Mouse (Mus musculus): Measurements from ENCODE around the gene Eml1. TPM values are rescaled to one million over a fixed set of nuclear protein-coding genes. Genes with fewer than 3 reads are reported as not detected.
A peak's percentile ranks its signal among the peaks of the same experiment; 100 is the strongest.

Gene Eml1
- polyA plus RNA-seq, 1 experiment from 2014 or later = 58.4 TPM

GRCm38 (mm10) chr12:108448396-108448795, 77.6 kb downstream of the Eml1 start:
- Histone ChIP-seq H3K27me3 (no peaks in the 10 kb centered on the region), H3K9me3 (no peaks in the 10 kb centered on the region), H3K27ac (no peak overlapping the region), H3K4me3 (no peak overlapping the region), H3K36me3 (no peaks in the 10 kb centered on the region), H3K4me1 (peaks cover 29% of the 10 kb centered on the region), H3K9ac (no peak overlapping the region), H3K4me2 (replicated peaks) (no peak overlapping the region)
- WGBS = 90% methylated on average over 7 of the region's 7 CpGs
- ATAC-seq (ENCODE audit: insufficient number of reproducible peaks, insufficient read depth, low FRiP score, low TSS enrichment) = no peak

DNA sequence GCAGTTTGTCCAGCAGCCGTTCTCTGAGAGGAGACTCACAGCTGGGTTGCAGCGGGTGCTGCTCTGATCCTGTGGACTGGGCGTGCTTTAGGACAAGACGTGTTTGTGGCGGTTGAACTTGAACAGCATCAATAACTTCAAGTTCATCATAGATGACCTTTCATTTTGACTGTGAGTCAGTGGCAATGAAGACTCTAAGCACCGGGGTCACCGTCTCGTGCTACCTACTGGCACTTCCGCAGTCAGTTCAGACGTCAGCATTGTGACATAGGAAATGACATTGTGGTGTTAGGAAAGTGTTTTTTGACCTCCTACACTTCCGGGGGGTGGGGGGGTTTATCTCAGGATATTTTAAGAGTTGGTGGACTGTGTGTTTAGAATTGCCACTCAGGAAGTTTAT, 79.2 kb downstream of the Eml1 start:
- Histone ChIP-seq H3K4me1 (peaks cover 17% of the 10 kb centered on the region), H3K27me3 (no peaks in the 10 kb centered on the region)
- WGBS = 84% methylated on average over 11 of the region's 11 CpGs

DNA sequence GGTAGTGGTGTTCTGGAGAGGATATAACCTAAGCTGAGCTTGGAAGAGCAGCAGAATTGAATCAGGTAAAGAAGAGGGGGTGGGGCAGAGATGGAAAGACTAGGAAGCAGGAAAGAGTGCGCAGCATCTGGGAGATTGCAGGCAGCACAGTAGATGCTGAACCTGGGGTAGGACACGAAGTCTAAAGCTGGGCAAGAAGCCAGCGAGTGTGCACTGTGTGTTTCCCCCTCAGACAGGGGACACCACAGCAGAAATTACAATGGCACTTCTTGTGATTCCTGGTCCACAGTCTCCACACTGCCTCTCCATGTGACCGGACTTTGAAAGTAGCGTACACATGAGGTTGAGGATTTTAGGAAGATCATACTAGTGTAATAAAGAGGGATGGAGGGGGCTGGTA, 79.8 kb downstream of the Eml1 start:
- no peaks in the 10 kb centered on the region for H3K27me3 ChIP-seq
- H3K9ac ChIP-seq = no peak overlapping the region
- no peaks in the 10 kb centered on the region for H3K9me3 ChIP-seq
- H3K36me3 ChIP-seq = no peaks in the 10 kb centered on the region
- no peak for ATAC-seq (ENCODE audit: insufficient number of reproducible peaks, insufficient read depth, low FRiP score, low TSS enrichment)
- no peak overlapping the region for H3K4me3 ChIP-seq
- H3K27ac ChIP-seq = no peak overlapping the region
- WGBS = 83% methylated on average over 5 of the region's 5 CpGs
- H3K4me1 ChIP-seq = peaks cover 17% of the 10 kb centered on the region
- no peak overlapping the region for H3K4me2 ChIP-seq (replicated peaks)

More for the DNA sequence above, 79.2 kb downstream of the Eml1 start:
- ATAC-seq (ENCODE audit: insufficient number of reproducible peaks, insufficient read depth, low FRiP score, low TSS enrichment) = no peak
- Histone ChIP-seq H3K9me3 (no peaks in the 10 kb centered on the region), H3K36me3 (no peaks in the 10 kb centered on the region), H3K27ac (no peak overlapping the region), H3K4me2 (replicated peaks) (no peak overlapping the region), H3K9ac (no peak overlapping the region), H3K4me3 (no peak overlapping the region)

GRCm38 (mm10) chr12:108452151-108452874, 81.6 kb downstream of the Eml1 start:
- Histone ChIP-seq H3K36me3 (no peaks in the 10 kb centered on the region), H3K9ac (0 out of 2 replicates have a peak overlapping the region, but pooled peaks have one; percentile 1), H3K4me1 (peaks cover 17% of the 10 kb centered on the region), H3K4me2 (replicated peaks) (no peak overlapping the region), H3K4me3 (no peak overlapping the region), H3K9me3 (no peaks in the 10 kb centered on the region), H3K27me3 (no peaks in the 10 kb centered on the region), H3K27ac (no peak overlapping the region)
- ATAC-seq (ENCODE audit: insufficient number of reproducible peaks, insufficient read depth, low FRiP score, low TSS enrichment) = no peak
- 60% methylated on average over 16 of the region's 16 CpGs for WGBS

GRCm38 (mm10) chr12:108453561-108454044, 82.8 kb downstream of the Eml1 start:
- no peak for ATAC-seq (ENCODE audit: insufficient number of reproducible peaks, insufficient read depth, low FRiP score, low TSS enrichment)
- no peaks in the 10 kb centered on the region for H3K36me3 ChIP-seq
- H3K27me3 ChIP-seq = no peaks in the 10 kb centered on the region
- no peak overlapping the region for H3K9ac ChIP-seq
- H3K4me1 ChIP-seq = peaks cover 17% of the 10 kb centered on the region
- H3K4me3 ChIP-seq = no peak overlapping the region
- no peak overlapping the region for H3K4me2 ChIP-seq (replicated peaks)
- 89% methylated on average over 8 of the region's 8 CpGs for WGBS
- H3K27ac ChIP-seq = no peak overlapping the region
- no peaks in the 10 kb centered on the region for H3K9me3 ChIP-seq

DNA sequence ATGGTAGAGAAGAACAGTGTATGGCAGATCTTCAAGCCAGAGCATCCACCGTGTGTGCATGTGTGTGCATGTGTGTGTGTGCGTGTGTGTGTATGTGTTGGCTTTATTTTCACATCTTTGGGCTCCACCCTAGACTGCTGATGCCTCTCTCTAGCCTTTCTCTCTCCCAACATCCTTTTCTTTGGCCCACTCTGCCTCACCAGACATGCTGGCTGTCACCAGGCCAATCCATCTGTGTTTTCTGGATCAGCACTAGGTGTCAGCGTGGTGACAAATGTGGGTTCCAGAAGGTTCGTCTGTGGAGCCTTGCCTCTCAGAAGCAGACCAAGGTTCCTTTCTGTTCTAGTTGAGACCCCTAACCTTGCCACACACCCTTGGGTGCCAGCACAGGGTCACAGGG, 84.2 kb downstream of the Eml1 start:
- H3K4me2 ChIP-seq (replicated peaks) = no peak overlapping the region
- no peaks in the 10 kb centered on the region for H3K27me3 ChIP-seq
- H3K9ac ChIP-seq = no peak overlapping the region
- WGBS = 87% methylated on average over 4 of the region's 4 CpGs
- ATAC-seq (ENCODE audit: insufficient number of reproducible peaks, insufficient read depth, low FRiP score, low TSS enrichment) = no peak
- no peak overlapping the region for H3K4me3 ChIP-seq
- H3K9me3 ChIP-seq = no peaks in the 10 kb centered on the region
- peaks cover 14% of the 10 kb centered on the region for H3K4me1 ChIP-seq
- no peak overlapping the region for H3K27ac ChIP-seq
- H3K36me3 ChIP-seq = no peaks in the 10 kb centered on the region

DNA sequence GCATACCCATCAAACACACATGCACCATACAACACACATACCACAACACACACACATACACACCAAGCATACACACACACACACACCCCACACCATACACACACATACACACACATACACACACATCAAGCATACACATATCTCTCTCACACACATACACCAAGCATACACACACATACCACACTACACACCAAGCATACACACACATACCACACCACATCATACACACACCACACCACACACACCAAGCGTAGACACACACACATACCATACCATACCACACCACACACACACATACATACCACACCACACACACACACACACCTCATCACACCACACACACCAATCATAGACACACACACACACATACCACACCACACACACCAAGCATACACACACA, 102.1 kb downstream of the Eml1 start:
- Histone ChIP-seq H3K9me3 (no peaks in the 10 kb centered on the region), H3K27ac (no peak overlapping the region), H3K4me2 (replicated peaks) (no peak overlapping the region), H3K4me3 (no peak overlapping the region), H3K9ac (no peak overlapping the region), H3K4me1 (no peaks in the 10 kb centered on the region), H3K36me3 (peaks cover 23% of the 10 kb centered on the region; the same call in 1 of the 2 replicates), H3K27me3 (no peaks in the 10 kb centered on the region)
- ATAC-seq (ENCODE audit: insufficient number of reproducible peaks, insufficient read depth, low FRiP score, low TSS enrichment) = 0 out of 2 replicates have a peak, but pooled peaks have one; percentile 6
- 86% methylated on average over 1 of the region's 1 CpGs for WGBS

- H3K36me3 ChIP-seq = peaks cover 20% of the 10 kb centered on the region; the same call in 1 of the 2 replicates
- no peak overlapping the region for H3K27ac ChIP-seq
- ATAC-seq (ENCODE audit: insufficient number of reproducible peaks, insufficient read depth, low FRiP score, low TSS enrichment) = no peak
- H3K4me2 ChIP-seq (replicated peaks) = no peak overlapping the region
- no peak overlapping the region for H3K9ac ChIP-seq
- no peaks in the 10 kb centered on the region for H3K9me3 ChIP-seq
- no peak overlapping the region for H3K4me3 ChIP-seq
- no peaks in the 10 kb centered on the region for H3K27me3 ChIP-seq
- H3K4me1 ChIP-seq = no peaks in the 10 kb centered on the region
- WGBS = 65% methylated on average over 3 of the region's 3 CpGs
Measured at GRCm38 (mm10) chr12:108474440-108474839, 103.7 kb downstream of the Eml1 start.

DNA sequence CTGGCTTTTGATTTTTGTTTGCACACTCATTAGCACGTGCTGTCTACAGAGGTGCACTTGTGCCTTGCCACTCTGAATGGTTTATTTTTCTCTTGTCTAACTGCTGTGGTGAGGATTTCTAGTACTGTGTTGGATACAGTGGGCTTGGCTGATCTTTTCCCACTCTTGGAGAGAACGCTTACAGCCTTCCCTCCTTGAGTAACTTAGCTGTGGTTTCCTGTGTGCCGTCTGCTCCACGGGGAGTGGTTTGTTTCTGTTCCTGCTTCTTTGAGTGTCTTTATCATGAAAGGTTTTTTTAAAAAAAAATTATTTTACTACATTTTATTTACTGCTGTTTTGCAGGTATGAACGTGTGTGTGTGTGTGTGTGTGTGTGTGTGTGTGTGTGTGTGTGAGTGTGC, 108.0 kb downstream of the Eml1 start:
- Histone ChIP-seq H3K4me3 (no peak overlapping the region), H3K4me1 (peaks cover 16% of the 10 kb centered on the region; the same call in 1 of the 2 replicates)

DNA sequence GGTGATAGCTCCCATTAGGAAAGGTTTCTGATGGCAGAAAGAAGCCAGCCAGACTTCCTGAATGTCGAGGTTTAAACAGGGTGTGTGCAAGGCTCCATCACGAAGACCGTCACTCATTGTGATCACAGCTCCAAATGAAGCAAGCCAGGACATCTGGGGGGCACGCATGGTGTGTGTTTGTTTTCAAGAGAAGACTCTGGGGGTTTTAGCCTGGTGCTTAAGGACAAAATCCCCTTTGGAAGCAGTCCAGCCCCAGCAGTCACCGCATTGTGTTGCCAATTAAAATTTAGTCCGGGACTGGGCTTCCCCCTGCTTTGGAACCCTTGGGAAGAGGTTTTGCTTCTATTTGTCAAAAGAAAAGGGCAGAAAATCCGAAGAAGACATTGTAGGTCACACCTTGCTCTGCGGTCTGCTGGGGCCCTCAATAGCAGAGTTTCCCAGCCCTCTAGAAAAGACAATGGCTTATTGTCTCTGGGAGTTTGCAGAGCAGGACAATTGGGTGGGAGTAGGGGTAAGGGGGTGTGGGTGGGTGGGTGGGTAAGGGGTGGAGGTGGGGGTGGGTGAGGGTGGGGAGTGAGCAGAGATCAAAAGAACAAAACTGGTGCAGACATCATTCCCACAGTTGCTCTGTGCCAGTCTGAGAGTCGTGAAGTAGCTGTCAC, 110.1 kb downstream of the Eml1 start:
- Histone ChIP-seq H3K4me3 (no peak overlapping the region), H3K9me3 (no peaks in the 10 kb centered on the region), H3K4me1 (peaks cover 16% of the 10 kb centered on the region; the same call in 1 of the 2 replicates), H3K27me3 (no peaks in the 10 kb centered on the region), H3K4me2 (replicated peaks) (no peak overlapping the region), H3K27ac (no peak overlapping the region), H3K36me3 (no peaks in the 10 kb centered on the region), H3K9ac (no peak overlapping the region)
- 10% methylated on average over 9 of the region's 9 CpGs for WGBS
- no peak for ATAC-seq (ENCODE audit: insufficient number of reproducible peaks, insufficient read depth, low FRiP score, low TSS enrichment)

More for the DNA sequence above, 108.0 kb downstream of the Eml1 start:
- Histone ChIP-seq H3K9ac (no peak overlapping the region), H3K27ac (no peak overlapping the region), H3K36me3 (peaks cover 3% of the 10 kb centered on the region; the same call in 1 of the 2 replicates), H3K9me3 (no peaks in the 10 kb centered on the region), H3K4me2 (replicated peaks) (no peak overlapping the region), H3K27me3 (no peaks in the 10 kb centered on the region)
- WGBS = 67% methylated on average over 5 of the region's 5 CpGs
- ATAC-seq (ENCODE audit: insufficient number of reproducible peaks, insufficient read depth, low FRiP score, low TSS enrichment) = no peak

DNA sequence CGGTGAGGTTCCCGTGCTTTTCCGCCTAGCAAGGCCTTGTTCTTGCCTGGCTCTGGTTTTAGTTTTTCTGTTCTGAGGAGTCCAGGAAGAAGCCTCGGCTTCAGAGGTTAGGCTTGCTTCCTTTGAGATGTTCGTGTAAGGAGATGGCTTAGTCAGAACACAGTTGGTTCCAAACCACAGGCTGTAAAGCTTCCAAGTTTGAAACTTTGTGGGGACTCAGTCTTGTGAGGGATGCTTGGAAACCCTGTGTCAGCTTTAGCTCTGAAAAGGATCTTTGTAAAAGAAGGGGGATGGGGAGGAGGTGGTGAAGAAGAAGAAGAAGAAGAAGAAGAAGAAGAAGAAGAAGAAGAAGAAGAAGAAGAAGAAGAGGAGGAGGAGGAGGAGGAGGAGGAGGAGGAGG, 118.3 kb downstream of the Eml1 start:
- Histone ChIP-seq H3K9me3 (no peaks in the 10 kb centered on the region), H3K4me1 (peaks cover 4% of the 10 kb centered on the region), H3K9ac (no peak overlapping the region), H3K4me3 (no peak overlapping the region), H3K36me3 (no peaks in the 10 kb centered on the region), H3K27ac (no peak overlapping the region), H3K27me3 (no peaks in the 10 kb centered on the region), H3K4me2 (replicated peaks) (no peak overlapping the region)
- WGBS = 79% methylated on average over 5 of the region's 5 CpGs
- ATAC-seq (ENCODE audit: insufficient number of reproducible peaks, insufficient read depth, low FRiP score, low TSS enrichment) = no peak

GRCm38 (mm10) chr12:108489741-108490140, 119.0 kb downstream of the Eml1 start:
- H3K36me3 ChIP-seq = no peaks in the 10 kb centered on the region
- H3K9ac ChIP-seq = no peak overlapping the region
- ATAC-seq (ENCODE audit: insufficient number of reproducible peaks, insufficient read depth, low FRiP score, low TSS enrichment) = no peak
- WGBS = 50% methylated on average over 2 of the region's 2 CpGs
- H3K4me2 ChIP-seq (replicated peaks) = no peak overlapping the region
- peaks cover 5% of the 10 kb centered on the region for H3K4me1 ChIP-seq
- H3K27me3 ChIP-seq = no peaks in the 10 kb centered on the region
- H3K4me3 ChIP-seq = no peak overlapping the region
- H3K27ac ChIP-seq = no peak overlapping the region
- no peaks in the 10 kb centered on the region for H3K9me3 ChIP-seq
